Mouse (Mus musculus): Measurements from ENCODE around the gene Nacad. TPM values are rescaled to one million over a fixed set of nuclear protein-coding genes. Genes with fewer than 3 reads are reported as not detected.

Gene Nacad
- polyA plus RNA-seq, 1 experiment from 2014 or later, result 1.1 TPM

DNA sequence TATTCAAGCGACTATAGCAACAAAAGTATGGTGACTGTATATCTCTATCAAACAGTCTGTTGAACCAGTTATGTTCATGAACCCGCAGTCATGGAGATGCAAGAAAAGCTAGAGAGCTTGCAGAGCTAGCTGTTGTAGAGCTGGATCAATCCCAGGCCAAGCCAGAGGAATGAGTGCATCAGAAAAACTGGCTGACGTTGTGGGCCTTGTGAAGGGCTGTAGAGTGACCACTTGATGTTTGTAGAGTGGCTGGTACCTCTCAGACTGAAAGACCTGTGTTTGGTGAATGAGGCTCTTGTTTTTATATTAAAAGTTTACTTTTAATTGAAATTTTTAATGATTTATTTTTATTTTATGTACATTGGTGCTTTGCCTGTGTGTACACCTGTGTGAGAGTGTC lies 55.7 kb downstream of the Nacad start:
- no peak for ATAC-seq (replicated peaks; ENCODE audit: insufficient number of reproducible peaks, insufficient read depth, low FRiP score, low read depth)
- WGBS, result 86% methylated on average over 3 of the region's 3 CpGs
- Histone ChIP-seq H3K4me2 (no peak overlapping the region), H3K9ac (no peak overlapping the region), H3K27me3 (no peaks in the 10 kb centered on the region), H3K4me1 (replicated peaks) (peaks cover 26% of the 10 kb centered on the region), H3K9me3 (replicated peaks) (no peaks in the 10 kb centered on the region), H3K27ac (no peak overlapping the region), H3K4me3 (no peak overlapping the region), H3K36me3 (no peaks in the 10 kb centered on the region)

DNA sequence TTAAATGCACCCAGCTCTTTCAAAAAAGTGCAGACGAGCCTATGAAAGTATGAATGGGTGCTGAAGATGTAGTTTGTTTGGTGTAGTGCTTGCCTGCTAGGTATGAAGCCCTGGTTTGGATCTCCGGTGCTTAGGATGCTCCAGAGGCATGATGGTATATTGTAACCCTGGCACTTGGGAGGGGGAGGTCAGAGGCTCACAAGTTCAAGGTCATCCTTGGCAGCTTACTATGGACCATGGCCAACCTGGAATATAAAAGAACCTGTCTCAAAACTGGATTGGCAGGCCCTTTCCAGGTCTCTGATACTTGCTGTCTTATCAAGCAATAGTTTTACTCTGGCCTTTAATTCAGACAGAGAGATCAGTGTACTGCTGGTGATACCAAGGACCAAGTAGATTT lies 56.1 kb downstream of the Nacad start:
- ATAC-seq (replicated peaks; ENCODE audit: insufficient number of reproducible peaks, insufficient read depth, low FRiP score, low read depth), result no peak

More for the DNA sequence above, 56.1 kb downstream of the Nacad start:
- Histone ChIP-seq H3K9me3 (replicated peaks) (no peaks in the 10 kb centered on the region), H3K4me3 (no peak overlapping the region), H3K4me2 (no peak overlapping the region), H3K9ac (no peak overlapping the region), H3K36me3 (no peaks in the 10 kb centered on the region), H3K27me3 (no peaks in the 10 kb centered on the region), H3K4me1 (replicated peaks) (peaks cover 23% of the 10 kb centered on the region), H3K27ac (no peak overlapping the region)
- WGBS, result 91% methylated on average over 2 of the region's 2 CpGs

Other genes with a start within 250 kb of the Nacad start
- gene Zmiz2, start 217.0 kb downstream of the Nacad start, polyA plus RNA-seq (2015; fragmentation: Nextera tagmentation; extraction: Ambion mirVana), result 6.6 and 8.2 TPM in 2 replicates
- 3,680 and 4,098 TPM in 2 replicates for gene Ppia, start 190.6 kb downstream of the Nacad start, polyA plus RNA-seq (2015; fragmentation: Nextera tagmentation; extraction: Ambion mirVana)
- 318 and 327 TPM in 2 replicates for gene H2afv, start 161.6 kb downstream of the Nacad start, polyA plus RNA-seq (2015; fragmentation: Nextera tagmentation; extraction: Ambion mirVana)
- 24.0 and 26.1 TPM in 2 replicates for gene Purb, start 130.1 kb downstream of the Nacad start, polyA plus RNA-seq (2015; fragmentation: Nextera tagmentation; extraction: Ambion mirVana)
- gene Myo1g, start 85.1 kb downstream of the Nacad start, polyA plus RNA-seq (2015; fragmentation: Nextera tagmentation; extraction: Ambion mirVana), result 1.2 and 4.9 TPM in 2 replicates
- gene Ccm2, start 59.2 kb downstream of the Nacad start, polyA plus RNA-seq (2015; fragmentation: Nextera tagmentation; extraction: Ambion mirVana), result 44.7 and 68.9 TPM in 2 replicates
- 38.8 and 48.5 TPM in 2 replicates for gene Tbrg4, start 20.0 kb upstream of the Nacad start, polyA plus RNA-seq (2015; fragmentation: Nextera tagmentation; extraction: Ambion mirVana)
- gene Wap, start 32.6 kb upstream of the Nacad start, polyA plus RNA-seq (2015; fragmentation: Nextera tagmentation; extraction: Ambion mirVana), result not detected in 2 replicates
- 2.6 and 4.0 TPM in 2 replicates for gene Ramp3, start 52.5 kb upstream of the Nacad start, polyA plus RNA-seq (2015; fragmentation: Nextera tagmentation; extraction: Ambion mirVana)
- gene Gm11983, start 231.6 kb upstream of the Nacad start, polyA plus RNA-seq (2015; fragmentation: Nextera tagmentation; extraction: Ambion mirVana), result not detected in 2 replicates

All from heart, embryonic 15.5 days (tissue).